Mouse (Mus musculus): ENCODE measurements around the gene Unc79. TPM values are rescaled to one million over a fixed set of nuclear protein-coding genes. Genes with fewer than 3 reads are reported as not detected.

Unc79 gene
- total and polyA plus RNA-seq, 3 experiments: 0.04 to 0.86 (median 0.05) TPM

DNA sequence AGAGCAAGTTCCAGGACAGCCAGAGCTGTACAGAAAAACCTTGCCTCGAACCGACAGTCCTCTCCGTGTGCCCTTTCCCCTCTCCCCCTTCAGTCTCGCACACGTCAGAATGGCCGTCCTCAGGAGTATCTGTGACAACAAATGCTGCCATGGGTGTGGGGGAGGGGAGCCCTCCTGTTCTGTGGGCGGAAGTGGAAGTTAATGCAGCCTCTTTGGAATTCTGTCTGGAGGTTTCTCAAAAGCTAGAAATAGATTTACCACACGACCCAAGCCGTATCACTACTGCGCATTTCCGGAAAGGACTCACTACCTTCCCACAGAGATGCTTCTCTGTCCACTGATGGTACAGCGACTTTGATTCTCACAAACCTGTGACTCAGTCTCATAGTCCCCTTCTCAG, 120.9 kb downstream of the Unc79 start:
- Histone ChIP-seq H3K9me3 (replicated peaks; ENCODE audit: low read length) (peaks cover 4% of the 10 kb centered on the region), H3K4me1 (ENCODE audit: control insufficient read depth in 1 of 2, insufficient read depth in 2 of 2) (no peaks in the 10 kb centered on the region; a peak in 1 of 4 replicates), H3K79me2 (replicated peaks; ENCODE audit: control insufficient read depth, extremely low read depth, insufficient read depth, poor library complexity, severe bottlenecking) (no peaks in the 10 kb centered on the region), H3K9ac (ENCODE audit: insufficient read depth, low read depth) (no peak overlapping the region), H3K4me2 (ENCODE audit: insufficient read depth, low read depth, poor library complexity, severe bottlenecking) (no peak overlapping the region), H3K27ac (ENCODE audit: insufficient read depth, low read depth) (no peak overlapping the region), H3K36me3 (replicated peaks in 1 of 2; ENCODE audit: control insufficient read depth in 1 of 2, insufficient read depth in 1 of 2, low read length in 1 of 2) (no peaks in the 10 kb centered on the region), H3K27me3 (replicated peaks) (no peaks in the 10 kb centered on the region), H3K4me3 (replicated peaks in 1 of 3; ENCODE audit: low read depth in 2 of 3, low read length in 2 of 3, poor library complexity in 1 of 3) (no peak overlapping the region)
- no peak for TF ChIP-seq ETS1 (conservative IDR thresholded peaks at IDR 0.05; ENCODE audit: low read depth, low read length)
- TF ChIP-seq GABPA (IDR thresholded peaks at IDR 0.05; ENCODE audit: insufficient replicate concordance, low read depth, low read length): no peak
- no peak for TF ChIP-seq MEF2A (IDR thresholded peaks at IDR 0.05; ENCODE audit: borderline replicate concordance, low read depth, low read length)
- no peak for TF ChIP-seq RAD21 (IDR thresholded peaks at IDR 0.05; ENCODE audit: low read depth, low read length)
- TF ChIP-seq ZC3H11A (IDR thresholded peaks at IDR 0.05; ENCODE audit: low read depth, low read length): no peak
- TF ChIP-seq MAFK (IDR thresholded peaks at IDR 0.05; ENCODE audit: insufficient replicate concordance, low read length): no peak
- no peak for TF ChIP-seq MYC (IDR thresholded peaks at IDR 0.05; ENCODE audit: low read depth, low read length)
- TF ChIP-seq RCOR1 (conservative IDR thresholded peaks at IDR 0.05; ENCODE audit: low read depth, low read length): no peak
- TF ChIP-seq EP300 (IDR thresholded peaks at IDR 0.05; ENCODE audit: low read length): no peak
- no peak for TF ChIP-seq MXI1 (IDR thresholded peaks at IDR 0.05; ENCODE audit: low read depth, low read length)
- no peak for TF ChIP-seq ELF1 (IDR thresholded peaks at IDR 0.05; ENCODE audit: low read depth, low read length)
- TF ChIP-seq ZMIZ1 (IDR thresholded peaks at IDR 0.05; ENCODE audit: low read depth, low read length): no peak
- no peak for TF ChIP-seq CHD2 (IDR thresholded peaks at IDR 0.05; ENCODE audit: low read length)
- TF ChIP-seq PAX5 (IDR thresholded peaks at IDR 0.05; ENCODE audit: low read length): no peak
- TF ChIP-seq ZNF384 (IDR thresholded peaks at IDR 0.05; ENCODE audit: low read depth, low read length): no peak
- TF ChIP-seq SIN3A (IDR thresholded peaks at IDR 0.05; ENCODE audit: low read length): no peak
- no peak for TF ChIP-seq KAT2A (IDR thresholded peaks at IDR 0.05; ENCODE audit: insufficient replicate concordance, low read length)
- TF ChIP-seq CTCF (conservative IDR thresholded peaks at IDR 0.05 in 1 of 2, IDR thresholded peaks at IDR 0.05 in 1 of 2; ENCODE audit: low read depth in 2 of 2, low read length in 2 of 2): no peak
- TF ChIP-seq CHD1 (IDR thresholded peaks at IDR 0.05; ENCODE audit: low read depth, low read length): no peak
- in situ Hi-C loops (cut with MboI; ENCODE audit: low pct_ligation_motif_present, low pct_unique_long_range_greater_than_20kb, low sequenced_read_pairs) (loop anchor here (10.0 to 25.0 kb wide), 2 partner anchors 182 to 325 kb away; partner anchors contain the start of genes Btbd7, Cox8c, Moap1 and Tmem251), dilution Hi-C loops (cut with MboI; ENCODE audit: extremely low pct_ligation_motif_present, extremely low pct_unique_long_range_greater_than_20kb, low sequenced_read_pairs) (no loop called here)
- DNase-seq (ENCODE audit: extremely low read depth): no peak

DNA sequence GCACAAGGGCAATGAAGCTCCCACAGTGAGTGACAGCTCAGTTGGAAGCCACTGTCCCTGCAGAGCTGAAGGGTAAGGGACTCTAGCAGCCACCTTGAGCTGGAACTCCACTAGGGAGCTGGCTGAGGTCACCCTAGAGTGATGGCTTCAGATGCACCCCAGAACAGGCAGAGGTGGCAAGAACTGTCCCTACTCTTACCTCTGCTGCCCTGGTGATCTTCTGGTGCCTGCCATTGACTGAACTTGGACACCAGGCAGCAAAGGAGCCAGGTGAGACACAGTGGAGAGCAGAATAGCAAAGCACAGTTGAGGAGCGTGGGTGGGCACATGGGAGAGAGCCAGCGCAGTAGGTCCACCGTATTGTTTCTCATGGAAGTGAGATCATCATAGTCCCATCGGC, 125.3 kb downstream of the Unc79 start:
- in situ Hi-C loops (cut with MboI; ENCODE audit: low pct_ligation_motif_present, low pct_unique_long_range_greater_than_20kb, low sequenced_read_pairs) (loop anchor here (25.0 kb wide), 1 partner anchor 187 kb away; the partner anchor contains the start of genes Btbd7 and Cox8c), dilution Hi-C loops (cut with MboI; ENCODE audit: extremely low pct_ligation_motif_present, extremely low pct_unique_long_range_greater_than_20kb, low sequenced_read_pairs) (no loop called here)
- Histone ChIP-seq H3K4me1 (ENCODE audit: control insufficient read depth in 1 of 2, insufficient read depth in 2 of 2) (no peaks in the 10 kb centered on the region), H3K4me3 (replicated peaks in 1 of 3; ENCODE audit: low read depth in 2 of 3, low read length in 2 of 3, poor library complexity in 1 of 3) (no peak overlapping the region), H3K9ac (ENCODE audit: insufficient read depth, low read depth) (no peak overlapping the region), H3K36me3 (replicated peaks in 1 of 2; ENCODE audit: control insufficient read depth in 1 of 2, insufficient read depth in 1 of 2, low read length in 1 of 2) (no peaks in the 10 kb centered on the region), H3K79me2 (replicated peaks; ENCODE audit: control insufficient read depth, extremely low read depth, insufficient read depth, poor library complexity, severe bottlenecking) (no peaks in the 10 kb centered on the region), H3K9me3 (replicated peaks; ENCODE audit: low read length) (no peaks in the 10 kb centered on the region), H3K4me2 (ENCODE audit: insufficient read depth, low read depth, poor library complexity, severe bottlenecking) (no peak overlapping the region), H3K27me3 (replicated peaks) (no peaks in the 10 kb centered on the region), H3K27ac (ENCODE audit: insufficient read depth, low read depth) (no peak overlapping the region)
- DNase-seq (ENCODE audit: extremely low read depth): no peak
- TF ChIP-seq E2F4 (IDR thresholded peaks at IDR 0.05; ENCODE audit: insufficient replicate concordance, low read depth, low read length): no peak
- no peak for TF ChIP-seq RCOR1 (conservative IDR thresholded peaks at IDR 0.05; ENCODE audit: low read depth, low read length)
- TF ChIP-seq ZNF384 (IDR thresholded peaks at IDR 0.05; ENCODE audit: low read depth, low read length): no peak
- no peak for TF ChIP-seq MEF2A (IDR thresholded peaks at IDR 0.05; ENCODE audit: borderline replicate concordance, low read depth, low read length)
- no peak for TF ChIP-seq MYC (IDR thresholded peaks at IDR 0.05; ENCODE audit: low read depth, low read length)
- no peak for TF ChIP-seq HCFC1 (IDR thresholded peaks at IDR 0.05; ENCODE audit: low read depth, low read length)
- TF ChIP-seq UBTF (IDR thresholded peaks at IDR 0.05; ENCODE audit: low read depth, low read length): no peak
- no peak for TF ChIP-seq PAX5 (IDR thresholded peaks at IDR 0.05; ENCODE audit: low read length)
- TF ChIP-seq BHLHE40 (IDR thresholded peaks at IDR 0.05; ENCODE audit: low read depth, low read length): no peak
- TF ChIP-seq GABPA (IDR thresholded peaks at IDR 0.05; ENCODE audit: insufficient replicate concordance, low read depth, low read length): no peak
- TF ChIP-seq CTCF (conservative IDR thresholded peaks at IDR 0.05 in 1 of 2, IDR thresholded peaks at IDR 0.05 in 1 of 2; ENCODE audit: low read depth in 2 of 2, low read length in 2 of 2): no peak
- TF ChIP-seq TBP (conservative IDR thresholded peaks at IDR 0.05; ENCODE audit: low read depth, low read length): no peak
- no peak for TF ChIP-seq MAZ (IDR thresholded peaks at IDR 0.05; ENCODE audit: low read depth, low read length)
